Mouse (Mus musculus): ENCODE data around the gene Iqca. TPM values are rescaled to one million over a fixed set of nuclear protein-coding genes. Genes with fewer than 3 reads are reported as not detected.

Gene Iqca
- polyA plus RNA-seq, 1 experiment from 2014 or later: 0.09 TPM

DNA sequence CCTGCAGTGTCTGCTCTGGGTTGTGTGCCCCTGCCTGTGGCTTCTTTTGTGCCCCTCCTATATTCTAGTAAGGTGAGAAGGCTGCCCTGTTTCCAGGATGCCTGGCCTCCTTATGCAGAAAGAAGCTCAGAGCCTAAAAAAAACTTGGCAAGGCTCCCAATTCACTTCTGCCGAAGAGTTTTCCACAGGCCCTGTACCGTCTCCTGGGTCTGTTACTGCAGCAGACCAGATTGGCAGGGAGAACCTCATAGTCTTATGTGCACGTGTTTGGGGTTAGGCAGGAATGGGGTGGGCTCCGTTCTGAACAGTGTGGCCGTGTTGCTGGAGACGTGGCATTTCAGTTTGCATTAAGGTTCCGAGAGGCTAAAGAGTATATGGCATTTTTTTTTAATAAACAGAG is 23.0 kb upstream of the Iqca start:
- no peak for TF ChIP-seq CTCF (IDR thresholded peaks at IDR 0.05; ENCODE audit: low read depth)
- Histone ChIP-seq H3K36me3 (ENCODE audit: insufficient read depth, low read length) (no peaks in the 10 kb centered on the region), H3K4me2 (ENCODE audit: low read length) (no peak overlapping the region), H3K4me3 (replicated peaks; ENCODE audit: low read depth, low read length) (no peak overlapping the region), H3K27me3 (ENCODE audit: insufficient read depth, low read length) (no peaks in the 10 kb centered on the region), H3K9ac (ENCODE audit: low read depth, low read length) (no peak overlapping the region), H3K9me3 (replicated peaks; ENCODE audit: low read length) (no peaks in the 10 kb centered on the region), H3K4me1 (replicated peaks; ENCODE audit: insufficient read depth, low read length) (no peaks in the 10 kb centered on the region), H3K27ac (no peak overlapping the region)
- 52% methylated on average over 7 of the region's 7 CpGs for WGBS
- no peak for DNase-seq (ENCODE audit: low spot score)
- no peak for ATAC-seq (replicated peaks; ENCODE audit: low FRiP score, low read depth)

GRCm38 (mm10) chr1:90174338-90174737 is 21.1 kb upstream of the Iqca start:
- Histone ChIP-seq H3K4me1 (replicated peaks; ENCODE audit: insufficient read depth, low read length) (no peaks in the 10 kb centered on the region; the same call in 1 of the 2 replicates), H3K27ac (no peak overlapping the region), H3K9ac (ENCODE audit: low read depth, low read length) (no peak overlapping the region), H3K36me3 (ENCODE audit: insufficient read depth, low read length) (no peaks in the 10 kb centered on the region), H3K4me3 (replicated peaks; ENCODE audit: low read depth, low read length) (no peak overlapping the region), H3K9me3 (replicated peaks; ENCODE audit: low read length) (no peaks in the 10 kb centered on the region), H3K4me2 (ENCODE audit: low read length) (no peak overlapping the region), H3K27me3 (ENCODE audit: insufficient read depth, low read length) (no peaks in the 10 kb centered on the region)
- 73% methylated on average over 8 of the region's 8 CpGs for WGBS
- DNase-seq (ENCODE audit: low spot score) (no peak), ATAC-seq (replicated peaks; ENCODE audit: low FRiP score, low read depth) (no peak)
- TF ChIP-seq CTCF (IDR thresholded peaks at IDR 0.05; ENCODE audit: low read depth): no peak

- no peak for TF ChIP-seq CTCF (IDR thresholded peaks at IDR 0.05; ENCODE audit: low read depth)
- WGBS: 47% methylated on average over 3 of the region's 3 CpGs
- H3K27me3 ChIP-seq (ENCODE audit: insufficient read depth, low read length): no peaks in the 10 kb centered on the region
- H3K4me3 ChIP-seq (replicated peaks; ENCODE audit: low read depth, low read length): no peak overlapping the region
- DNase-seq (ENCODE audit: low spot score): no peak
- H3K27ac ChIP-seq: no peak overlapping the region
- ATAC-seq (replicated peaks; ENCODE audit: low FRiP score, low read depth): no peak
- H3K9ac ChIP-seq (ENCODE audit: low read depth, low read length): no peak overlapping the region
- H3K4me2 ChIP-seq (ENCODE audit: low read length): no peak overlapping the region
- H3K36me3 ChIP-seq (ENCODE audit: insufficient read depth, low read length): no peaks in the 10 kb centered on the region
- H3K4me1 ChIP-seq (replicated peaks; ENCODE audit: insufficient read depth, low read length): peaks cover 12% of the 10 kb centered on the region; the same call in 1 of the 2 replicates
- H3K9me3 ChIP-seq (replicated peaks; ENCODE audit: low read length): no peaks in the 10 kb centered on the region
These were observed 11.1 kb upstream of the Iqca start for GRCm38 (mm10) chr1:90164319-90164718.

- Histone ChIP-seq H3K27me3 (ENCODE audit: insufficient read depth, low read length) (no peaks in the 10 kb centered on the region), H3K9me3 (replicated peaks; ENCODE audit: low read length) (no peaks in the 10 kb centered on the region), H3K9ac (ENCODE audit: low read depth, low read length) (0 out of 2 replicates have a peak overlapping the region, but pooled peaks have one; percentile 9), H3K4me2 (ENCODE audit: low read length) (0 out of 2 replicates have a peak overlapping the region, but pooled peaks have one; percentile 14), H3K4me3 (replicated peaks; ENCODE audit: low read depth, low read length) (no peak overlapping the region), H3K27ac (0 out of 2 replicates have a peak overlapping the region, but pooled peaks have one; percentile 14), H3K4me1 (replicated peaks; ENCODE audit: insufficient read depth, low read length) (peaks cover 12% of the 10 kb centered on the region; the same call in 1 of the 2 replicates), H3K36me3 (ENCODE audit: insufficient read depth, low read length) (no peaks in the 10 kb centered on the region)
- 40% methylated on average over 7 of the region's 7 CpGs for WGBS
- DNase-seq (ENCODE audit: low spot score): peak; percentile 39
- no peak for ATAC-seq (replicated peaks; ENCODE audit: low FRiP score, low read depth)
- TF ChIP-seq CTCF (IDR thresholded peaks at IDR 0.05; ENCODE audit: low read depth): no peak
These were observed 10.0 kb upstream of the Iqca start for GRCm38 (mm10) chr1:90163161-90163560.

- no peak overlapping the region for H3K4me3 ChIP-seq (replicated peaks; ENCODE audit: low read depth, low read length)
- 0 out of 2 replicates have a peak, but pooled peaks have one; percentile 3 for TF ChIP-seq CTCF (IDR thresholded peaks at IDR 0.05; ENCODE audit: low read depth)
- H3K4me2 ChIP-seq (ENCODE audit: low read length): peak overlapping the region; percentile 14
- 18% methylated on average over 13 of the region's 13 CpGs for WGBS
- DNase-seq (ENCODE audit: low spot score): peak; percentile 87
- peaks cover 12% of the 10 kb centered on the region; the same call in 1 of the 2 replicates for H3K4me1 ChIP-seq (replicated peaks; ENCODE audit: insufficient read depth, low read length)
- no peaks in the 10 kb centered on the region for H3K36me3 ChIP-seq (ENCODE audit: insufficient read depth, low read length)
- H3K9me3 ChIP-seq (replicated peaks; ENCODE audit: low read length): no peaks in the 10 kb centered on the region
- ATAC-seq (replicated peaks; ENCODE audit: low FRiP score, low read depth): peak; percentile 64
- no peaks in the 10 kb centered on the region for H3K27me3 ChIP-seq (ENCODE audit: insufficient read depth, low read length)
- no peak overlapping the region for H3K9ac ChIP-seq (ENCODE audit: low read depth, low read length)
- 0 out of 2 replicates have a peak overlapping the region, but pooled peaks have one; percentile 14 for H3K27ac ChIP-seq
These were observed 9.2 kb upstream of the Iqca start for GRCm38 (mm10) chr1:90162379-90162857.

- no peak overlapping the region for H3K4me3 ChIP-seq (replicated peaks; ENCODE audit: low read depth, low read length)
- DNase-seq (ENCODE audit: low spot score) (no peak), ATAC-seq (replicated peaks; ENCODE audit: low FRiP score, low read depth) (no peak)
- H3K27me3 ChIP-seq (ENCODE audit: insufficient read depth, low read length): no peaks in the 10 kb centered on the region
- no peak overlapping the region for H3K9ac ChIP-seq (ENCODE audit: low read depth, low read length)
- TF ChIP-seq CTCF (IDR thresholded peaks at IDR 0.05; ENCODE audit: low read depth): no peak
- H3K4me2 ChIP-seq (ENCODE audit: low read length): no peak overlapping the region
- H3K27ac ChIP-seq: no peak overlapping the region
- no peaks in the 10 kb centered on the region for H3K36me3 ChIP-seq (ENCODE audit: insufficient read depth, low read length)
- H3K4me1 ChIP-seq (replicated peaks; ENCODE audit: insufficient read depth, low read length): peaks cover 12% of the 10 kb centered on the region; the same call in 1 of the 2 replicates
- 43% methylated on average over 6 of the region's 6 CpGs for WGBS
- H3K9me3 ChIP-seq (replicated peaks; ENCODE audit: low read length): no peaks in the 10 kb centered on the region
These were observed 8.4 kb upstream of the Iqca start for GRCm38 (mm10) chr1:90161623-90162022.
